Mouse (Mus musculus): Measurements from ENCODE around the gene Hgd. TPM values are rescaled to one million over a fixed set of nuclear protein-coding genes. Genes with fewer than 3 reads are reported as not detected.
A peak's percentile ranks its signal among the peaks of the same experiment; 100 is the strongest.

The Hgd gene
- polyA plus RNA-seq, 1 experiment from 2014 or later: 2.7 TPM

GRCm38 (mm10) chr16:37645211-37645610, 65.3 kb downstream of the Hgd start:
- no peak overlapping the region for H3K4me3 ChIP-seq (ENCODE audit: low read depth, low read length)
- H3K36me3 ChIP-seq (ENCODE audit: control insufficient read depth, insufficient read depth): peaks cover 31% of the 10 kb centered on the region
- H3K4me2 ChIP-seq (replicated peaks; ENCODE audit: low read depth): no peak overlapping the region
- no peak overlapping the region for H3K27ac ChIP-seq (ENCODE audit: low read depth, low read length)
- TF ChIP-seq CTCF (IDR thresholded peaks at IDR 0.05; ENCODE audit: low read depth): no peak
- H3K9me3 ChIP-seq (ENCODE audit: control insufficient read depth): no peaks in the 10 kb centered on the region
- no peaks in the 10 kb centered on the region for H3K4me1 ChIP-seq (replicated peaks; ENCODE audit: control insufficient read depth, insufficient read depth, low read length)
- no peak for ATAC-seq
- H3K9ac ChIP-seq (ENCODE audit: low read depth, low read length): no peak overlapping the region
- WGBS: 90% methylated on average over 8 of the region's 8 CpGs
- no peaks in the 10 kb centered on the region for H3K27me3 ChIP-seq (replicated peaks; ENCODE audit: control insufficient read depth, insufficient read depth, low read length)

GRCm38 (mm10) chr16:37645799-37646198, 65.8 kb downstream of the Hgd start:
- H3K4me3 ChIP-seq (ENCODE audit: low read depth, low read length): no peak overlapping the region
- no peak for TF ChIP-seq CTCF (IDR thresholded peaks at IDR 0.05; ENCODE audit: low read depth)
- H3K9ac ChIP-seq (ENCODE audit: low read depth, low read length): no peak overlapping the region
- H3K9me3 ChIP-seq (ENCODE audit: control insufficient read depth): no peaks in the 10 kb centered on the region
- no peak for ATAC-seq
- H3K4me1 ChIP-seq (replicated peaks; ENCODE audit: control insufficient read depth, insufficient read depth, low read length): no peaks in the 10 kb centered on the region
- H3K4me2 ChIP-seq (replicated peaks; ENCODE audit: low read depth): no peak overlapping the region
- 87% methylated on average over 3 of the region's 3 CpGs for WGBS
- H3K36me3 ChIP-seq (ENCODE audit: control insufficient read depth, insufficient read depth): peaks cover 31% of the 10 kb centered on the region
- no peak overlapping the region for H3K27ac ChIP-seq (ENCODE audit: low read depth, low read length)
- H3K27me3 ChIP-seq (replicated peaks; ENCODE audit: control insufficient read depth, insufficient read depth, low read length): no peaks in the 10 kb centered on the region

GRCm38 (mm10) chr16:37647067-37647466, 67.1 kb downstream of the Hgd start:
- no peak overlapping the region for H3K4me3 ChIP-seq (ENCODE audit: low read depth, low read length)
- H3K4me1 ChIP-seq (replicated peaks; ENCODE audit: control insufficient read depth, insufficient read depth, low read length): peaks cover 10% of the 10 kb centered on the region; the same call in 1 of the 2 replicates
- no peak for TF ChIP-seq CTCF (IDR thresholded peaks at IDR 0.05; ENCODE audit: low read depth)
- H3K27me3 ChIP-seq (replicated peaks; ENCODE audit: control insufficient read depth, insufficient read depth, low read length): no peaks in the 10 kb centered on the region
- 92% methylated on average over 16 of the region's 16 CpGs for WGBS
- H3K9ac ChIP-seq (ENCODE audit: low read depth, low read length): no peak overlapping the region
- no peak for ATAC-seq
- no peak overlapping the region for H3K27ac ChIP-seq (ENCODE audit: low read depth, low read length)
- no peaks in the 10 kb centered on the region for H3K9me3 ChIP-seq (ENCODE audit: control insufficient read depth)
- H3K36me3 ChIP-seq (ENCODE audit: control insufficient read depth, insufficient read depth): peaks cover 31% of the 10 kb centered on the region
- no peak overlapping the region for H3K4me2 ChIP-seq (replicated peaks; ENCODE audit: low read depth)

GRCm38 (mm10) chr16:37647936-37648335, 68.0 kb downstream of the Hgd start:
- no peak for ATAC-seq
- no peak overlapping the region for H3K27ac ChIP-seq (ENCODE audit: low read depth, low read length)
- H3K4me3 ChIP-seq (ENCODE audit: low read depth, low read length): no peak overlapping the region
- H3K27me3 ChIP-seq (replicated peaks; ENCODE audit: control insufficient read depth, insufficient read depth, low read length): no peaks in the 10 kb centered on the region
- no peak overlapping the region for H3K9ac ChIP-seq (ENCODE audit: low read depth, low read length)
- no peak overlapping the region for H3K4me2 ChIP-seq (replicated peaks; ENCODE audit: low read depth)
- no peaks in the 10 kb centered on the region for H3K9me3 ChIP-seq (ENCODE audit: control insufficient read depth)
- H3K36me3 ChIP-seq (ENCODE audit: control insufficient read depth, insufficient read depth): peaks cover 31% of the 10 kb centered on the region
- 90% methylated on average over 8 of the region's 8 CpGs for WGBS
- peaks cover 12% of the 10 kb centered on the region; the same call in 1 of the 2 replicates for H3K4me1 ChIP-seq (replicated peaks; ENCODE audit: control insufficient read depth, insufficient read depth, low read length)
- TF ChIP-seq CTCF (IDR thresholded peaks at IDR 0.05; ENCODE audit: low read depth): no peak

- WGBS: 71% methylated on average over 5 of the region's 5 CpGs
Observed at GRCm38 (mm10) chr16:37649068-37649467, 69.1 kb downstream of the Hgd start.

GRCm38 (mm10) chr16:37651467-37651866, 71.5 kb downstream of the Hgd start:
- ATAC-seq: no peak
- no peak overlapping the region for H3K4me3 ChIP-seq (ENCODE audit: low read depth, low read length)
- H3K4me1 ChIP-seq (replicated peaks; ENCODE audit: control insufficient read depth, insufficient read depth, low read length): peaks cover 14% of the 10 kb centered on the region; the same call in 1 of the 2 replicates
- H3K9me3 ChIP-seq (ENCODE audit: control insufficient read depth): no peaks in the 10 kb centered on the region
- H3K27ac ChIP-seq (ENCODE audit: low read depth, low read length): no peak overlapping the region
- no peaks in the 10 kb centered on the region for H3K27me3 ChIP-seq (replicated peaks; ENCODE audit: control insufficient read depth, insufficient read depth, low read length)
- H3K36me3 ChIP-seq (ENCODE audit: control insufficient read depth, insufficient read depth): peaks cover 18% of the 10 kb centered on the region
- H3K4me2 ChIP-seq (replicated peaks; ENCODE audit: low read depth): no peak overlapping the region
- no peak for TF ChIP-seq CTCF (IDR thresholded peaks at IDR 0.05; ENCODE audit: low read depth)
- 61% methylated on average over 5 of the region's 5 CpGs for WGBS
- no peak overlapping the region for H3K9ac ChIP-seq (ENCODE audit: low read depth, low read length)

More at GRCm38 (mm10) chr16:37649068-37649467, 69.1 kb downstream of the Hgd start:
- Histone ChIP-seq H3K4me1 (replicated peaks; ENCODE audit: control insufficient read depth, insufficient read depth, low read length) (peaks cover 14% of the 10 kb centered on the region; the same call in 1 of the 2 replicates), H3K9ac (ENCODE audit: low read depth, low read length) (no peak overlapping the region), H3K27ac (ENCODE audit: low read depth, low read length) (no peak overlapping the region), H3K4me2 (replicated peaks; ENCODE audit: low read depth) (no peak overlapping the region), H3K36me3 (ENCODE audit: control insufficient read depth, insufficient read depth) (peaks cover 31% of the 10 kb centered on the region), H3K4me3 (ENCODE audit: low read depth, low read length) (no peak overlapping the region), H3K27me3 (replicated peaks; ENCODE audit: control insufficient read depth, insufficient read depth, low read length) (no peaks in the 10 kb centered on the region), H3K9me3 (ENCODE audit: control insufficient read depth) (no peaks in the 10 kb centered on the region)
- TF ChIP-seq CTCF (IDR thresholded peaks at IDR 0.05; ENCODE audit: low read depth): no peak
- ATAC-seq: no peak

GRCm38 (mm10) chr16:37652654-37653053, 72.7 kb downstream of the Hgd start:
- 70% methylated on average over 5 of the region's 5 CpGs for WGBS
- Histone ChIP-seq H3K36me3 (ENCODE audit: control insufficient read depth, insufficient read depth) (peaks cover 8% of the 10 kb centered on the region), H3K4me2 (replicated peaks; ENCODE audit: low read depth) (peak overlapping the region; percentile 74), H3K27me3 (replicated peaks; ENCODE audit: control insufficient read depth, insufficient read depth, low read length) (no peaks in the 10 kb centered on the region), H3K4me1 (replicated peaks; ENCODE audit: control insufficient read depth, insufficient read depth, low read length) (peaks cover 14% of the 10 kb centered on the region; the same call in 1 of the 2 replicates), H3K9me3 (ENCODE audit: control insufficient read depth) (no peaks in the 10 kb centered on the region), H3K9ac (ENCODE audit: low read depth, low read length) (no peak overlapping the region), H3K4me3 (ENCODE audit: low read depth, low read length) (no peak overlapping the region), H3K27ac (ENCODE audit: low read depth, low read length) (no peak overlapping the region)
- ATAC-seq: no peak
- TF ChIP-seq CTCF (IDR thresholded peaks at IDR 0.05; ENCODE audit: low read depth): no peak
